Mouse (Mus musculus) limb, embryonic 14.5 days (tissue): ENCODE results near the gene Gm49380. TPM values are rescaled to one million over a fixed set of nuclear protein-coding genes. Genes with fewer than 3 reads are reported as not detected.

ENCODE experiments used
- ATAC-seq: fragments of 200-750 bp; cut with Nextera tagmentation; 2 replicates; pipeline ENCODE4 v1.8.0; 2017; ENCODE audit warnings: low read depth, moderate number of reproducible peaks, moderate TSS enrichment; ENCODE audit not compliant: low FRiP score
- DNase-seq: peaks from one replicate; pipeline ENCODE4 v3.0.0-alpha.2; 2015; ENCODE audit warnings: low spot score
- H3K27ac ChIP-seq: fragments of 300-500 bp; sonication (generic); replicated peaks from 2 replicates; pipeline ENCODE4 v1.5.1; 2014; ENCODE audit warnings: low read depth, mild to moderate bottlenecking, low read length, moderate library complexity, mixed read lengths
- H3K27me3 ChIP-seq: fragments of 300-500 bp; sonication (generic); 2 replicates; pipeline ENCODE4 v1.6.1; 2014; ENCODE audit warnings: low read length, mixed read lengths; ENCODE audit not compliant: control insufficient read depth, insufficient read depth
- H3K36me3 ChIP-seq: fragments of 300-500 bp; sonication (generic); 2 replicates; pipeline ENCODE4 v1.6.1; 2014; ENCODE audit warnings: mild to moderate bottlenecking, low read length, moderate library complexity, mixed read lengths; ENCODE audit not compliant: control insufficient read depth, insufficient read depth
- H3K4me1 ChIP-seq: fragments of 300-500 bp; sonication (generic); 2 replicates; pipeline ENCODE4 v1.6.1; 2014; ENCODE audit warnings: antibody characterized with exemption, low read length, mixed read lengths; ENCODE audit not compliant: control insufficient read depth, insufficient read depth
- H3K4me2 ChIP-seq: fragments of 300-500 bp; sonication (generic); replicated peaks from 2 replicates; pipeline ENCODE4 v1.6.1; 2014; ENCODE audit warnings: low read depth, mild to moderate bottlenecking, low read length, moderate library complexity; ENCODE audit not compliant: severe bottlenecking
- H3K4me3 ChIP-seq: fragments of 300-500 bp; sonication (generic); replicated peaks from 2 replicates; pipeline ENCODE4 v1.5.1; 2014; ENCODE audit warnings: low read length
- H3K9ac ChIP-seq: fragments of 300-500 bp; sonication (generic); 2 replicates; pipeline ENCODE4 v1.6.1; 2014; ENCODE audit warnings: mild to moderate bottlenecking, low read depth, low read length, moderate library complexity; ENCODE audit not compliant: severe bottlenecking
- H3K9me3 ChIP-seq: fragments of 300-500 bp; sonication (generic); 2 replicates; pipeline ENCODE4 v1.6.1; 2016; ENCODE audit warnings: low read length; ENCODE audit not compliant: control insufficient read depth
- POLR2A ChIP-seq: fragments of 200-500 bp; IDR thresholded peaks from 2 replicates; pipeline ENCODE4 v1.8.0; 2012; ENCODE audit warnings: inconsistent platforms, mild to moderate bottlenecking, moderate library complexity, borderline replicate concordance; ENCODE audit not compliant: insufficient read depth, insufficient read length; ENCODE audit errors: extremely low read depth
- WGBS: fragments of 180-500 bp; shearing (Covaris S2); extraction: QIAGEN DNeasy Blood & Tissue Kit; methylation state at CpG from one replicate; pipeline ENCODE4 v1.1.7; 2014; 5-methylcytosine and 5-hydroxymethylcytosine counted together
- polyA plus RNA-seq, 2 experiments: library from polyadenylated mRNA; depleted of rRNA in 1 of 2; stranded (reverse) in 1 of 2; unstranded in 1 of 2; fragments of >200 nt; fragmentation: Nextera tagmentation in 1 of 2; extraction: Ambion mirVana in 1 of 2; gene quantifications; 2 replicates each; pipeline versions ENCODE4 v1.2.1 to v1.2.3; 2012 to 2014

Gm49380 gene
- polyA plus RNA-seq, 2 experiments = 0.23 to 0.49 TPM

DNA sequence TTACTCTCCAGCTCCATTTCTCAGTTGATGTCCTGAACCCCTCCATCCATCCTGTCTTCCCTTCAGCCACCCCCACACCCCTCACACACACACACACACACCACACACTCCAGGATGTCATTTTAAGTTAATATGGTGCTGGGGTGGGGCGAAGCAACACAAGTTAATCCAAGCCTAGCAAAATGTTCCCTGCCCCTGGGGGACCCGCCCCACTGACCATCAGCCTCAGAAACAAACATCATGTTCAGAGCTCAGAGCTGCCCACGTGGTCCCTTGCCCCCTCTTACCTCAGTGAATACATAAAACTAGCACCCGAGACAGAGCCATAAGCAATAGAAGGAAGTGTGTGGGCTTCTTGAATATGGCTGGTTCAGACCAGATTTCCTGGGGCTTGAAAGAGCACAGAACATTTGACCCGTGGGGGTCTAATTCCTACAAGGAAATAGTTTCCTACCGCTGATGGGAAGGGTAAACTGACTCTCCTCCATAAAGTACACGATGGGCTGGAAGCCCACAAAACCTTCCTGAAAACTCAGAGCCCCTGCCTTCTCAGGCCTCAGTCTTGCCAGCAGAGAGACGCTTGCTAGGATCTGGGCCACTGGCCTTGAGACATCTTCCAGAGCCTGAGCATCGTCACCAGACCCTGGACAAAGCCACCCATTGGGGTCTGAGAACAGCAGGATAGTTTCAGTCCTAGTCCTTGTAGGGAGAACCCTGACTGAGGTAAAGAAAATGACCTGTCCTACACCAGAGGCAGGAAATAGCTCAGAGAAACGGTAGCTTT is 33.1 kb downstream of the Gm49380 start:
- Histone ChIP-seq H3K4me3 (no peak overlapping the region), H3K9me3 (no peaks in the 10 kb centered on the region), H3K9ac (no peak overlapping the region), H3K4me2 (no peak overlapping the region), H3K36me3 (no peaks in the 10 kb centered on the region), H3K4me1 (peaks cover 36% of the 10 kb centered on the region), H3K27ac (no peak overlapping the region), H3K27me3 (peaks cover 14% of the 10 kb centered on the region)
- 54% methylated on average over 10 of the region's 10 CpGs for WGBS
- no peak for ATAC-seq
- no peak for TF ChIP-seq POLR2A
- no peak for DNase-seq

DNA sequence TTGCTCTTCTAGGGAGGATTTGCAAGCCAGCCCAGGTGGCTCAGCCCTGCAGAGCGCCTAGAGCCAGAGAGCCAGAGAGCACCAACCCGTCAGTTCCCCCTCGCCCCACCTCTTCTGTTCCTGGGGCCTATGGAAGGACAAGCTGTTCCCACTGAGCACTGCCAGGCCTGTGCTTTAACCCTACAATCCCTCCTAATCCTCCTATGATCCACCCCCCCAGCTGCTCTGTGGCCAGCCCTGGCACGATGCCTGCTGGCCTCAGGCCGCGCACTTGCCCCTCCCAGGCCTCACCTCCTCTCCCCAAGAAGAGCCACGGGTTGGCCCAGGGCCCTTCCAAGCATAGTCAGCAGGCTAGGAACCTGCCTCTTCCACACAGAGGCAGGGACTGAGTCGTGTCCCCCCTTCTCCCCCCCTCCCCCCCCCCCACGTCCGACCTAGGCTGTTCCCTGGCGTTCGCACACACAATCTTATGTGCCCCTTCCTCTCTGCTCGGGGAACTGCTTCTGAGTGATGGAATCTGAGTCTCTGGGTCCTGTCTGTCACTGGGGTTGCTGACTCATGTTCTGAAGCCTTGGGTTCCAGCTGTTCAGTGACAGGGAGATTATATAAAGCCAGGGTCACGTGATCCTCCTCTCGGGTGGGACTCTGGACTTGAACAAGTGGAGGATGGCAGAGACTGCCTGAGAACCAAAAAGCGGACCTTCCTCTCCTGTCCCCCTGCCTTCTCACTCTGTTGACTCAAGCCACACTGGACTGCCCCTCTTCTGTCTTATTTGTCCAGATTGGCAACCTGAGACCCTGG is 34.1 kb downstream of the Gm49380 start:
- WGBS = 37% methylated on average over 13 of the region's 16 CpGs
- Histone ChIP-seq H3K4me3 (no peak overlapping the region), H3K27ac (no peak overlapping the region), H3K9me3 (no peaks in the 10 kb centered on the region), H3K36me3 (no peaks in the 10 kb centered on the region), H3K27me3 (peaks cover 12% of the 10 kb centered on the region), H3K4me2 (no peak overlapping the region), H3K9ac (no peak overlapping the region; the same call in 1 of the 2 replicates), H3K4me1 (peaks cover 28% of the 10 kb centered on the region)
- peak; percentile 72 for DNase-seq
- ATAC-seq = peak; percentile 75
- no peak for TF ChIP-seq POLR2A

DNA sequence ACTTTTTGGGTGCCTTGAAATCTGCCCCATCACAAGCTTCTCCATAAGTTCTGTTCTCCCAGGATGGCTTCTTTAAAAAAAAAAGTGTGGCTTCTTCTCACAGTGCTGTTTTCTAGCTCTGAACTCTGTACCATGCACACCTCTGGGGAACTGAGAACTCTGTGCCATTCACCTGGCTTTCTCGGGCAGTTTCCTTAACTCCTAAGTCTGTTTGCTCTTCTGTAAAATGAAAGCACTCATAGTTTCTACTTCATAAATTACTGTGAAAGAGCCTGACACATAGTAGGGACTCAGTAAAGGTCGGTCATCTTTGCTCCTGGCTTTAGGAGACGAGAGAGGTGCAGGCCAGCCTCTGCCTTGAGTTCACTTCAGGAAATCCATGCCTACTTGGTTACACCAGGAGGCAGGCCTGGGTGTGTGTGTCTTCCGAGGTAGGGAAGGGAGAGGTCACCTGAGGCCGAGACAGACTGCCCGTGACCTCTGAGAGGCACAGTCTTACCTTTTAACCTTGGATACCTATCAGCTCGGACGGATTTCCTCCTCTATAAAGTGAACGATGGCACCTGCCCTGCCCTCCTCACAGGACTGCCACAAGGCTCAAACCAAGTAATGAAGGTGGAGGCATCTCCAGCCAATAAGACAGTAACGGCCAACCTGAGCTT is 35.0 kb downstream of the Gm49380 start:
- H3K4me2 ChIP-seq = no peak overlapping the region
- peaks cover 3% of the 10 kb centered on the region; the same call in 1 of the 2 replicates for H3K27me3 ChIP-seq
- no peak overlapping the region for H3K9ac ChIP-seq
- H3K36me3 ChIP-seq = no peaks in the 10 kb centered on the region
- peaks cover 21% of the 10 kb centered on the region for H3K4me1 ChIP-seq
- WGBS = 80% methylated on average over 10 of the region's 10 CpGs
- no peak for ATAC-seq
- no peak for DNase-seq
- no peak overlapping the region for H3K4me3 ChIP-seq
- no peak overlapping the region for H3K27ac ChIP-seq
- TF ChIP-seq POLR2A = no peak
- H3K9me3 ChIP-seq = no peaks in the 10 kb centered on the region

DNA sequence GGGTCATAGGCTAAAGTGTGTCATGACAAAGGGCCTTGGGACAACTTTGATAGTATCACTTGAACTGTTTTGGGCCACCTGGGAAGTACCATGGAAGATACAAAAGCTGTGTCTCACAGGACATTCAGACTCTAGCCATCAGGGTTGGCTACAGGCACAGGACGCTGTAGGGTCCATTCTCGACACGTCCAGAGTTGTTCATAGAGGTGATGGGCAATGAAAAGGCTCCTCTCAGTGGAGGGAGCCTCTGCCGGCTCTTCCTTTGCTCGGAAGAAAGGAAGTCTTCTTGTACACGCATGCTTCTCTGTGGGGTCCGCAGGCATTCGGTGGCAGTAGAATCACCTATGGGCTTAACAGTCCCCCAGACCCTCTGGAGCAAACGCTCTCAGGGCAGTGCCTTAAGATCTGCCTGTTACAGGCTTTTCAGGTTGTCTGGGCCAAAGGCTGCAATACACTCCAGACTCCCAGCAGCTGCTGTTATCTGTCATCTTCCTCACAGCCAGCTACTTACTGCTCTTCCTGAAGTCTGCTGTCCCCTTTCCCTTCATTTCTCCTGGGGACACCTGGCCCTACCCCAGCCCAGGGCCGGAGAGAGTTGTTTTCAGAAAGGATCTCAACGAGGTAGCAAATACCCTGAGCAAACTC is 35.9 kb downstream of the Gm49380 start:
- H3K4me2 ChIP-seq = no peak overlapping the region
- no peak overlapping the region for H3K9ac ChIP-seq
- H3K9me3 ChIP-seq = no peaks in the 10 kb centered on the region
- WGBS = 82% methylated on average over 11 of the region's 11 CpGs
- ATAC-seq = no peak
- no peak overlapping the region for H3K27ac ChIP-seq
- H3K36me3 ChIP-seq = no peaks in the 10 kb centered on the region
- no peaks in the 10 kb centered on the region for H3K27me3 ChIP-seq
- H3K4me1 ChIP-seq = peaks cover 21% of the 10 kb centered on the region
- no peak for TF ChIP-seq POLR2A
- no peak overlapping the region for H3K4me3 ChIP-seq
- DNase-seq = no peak

DNA sequence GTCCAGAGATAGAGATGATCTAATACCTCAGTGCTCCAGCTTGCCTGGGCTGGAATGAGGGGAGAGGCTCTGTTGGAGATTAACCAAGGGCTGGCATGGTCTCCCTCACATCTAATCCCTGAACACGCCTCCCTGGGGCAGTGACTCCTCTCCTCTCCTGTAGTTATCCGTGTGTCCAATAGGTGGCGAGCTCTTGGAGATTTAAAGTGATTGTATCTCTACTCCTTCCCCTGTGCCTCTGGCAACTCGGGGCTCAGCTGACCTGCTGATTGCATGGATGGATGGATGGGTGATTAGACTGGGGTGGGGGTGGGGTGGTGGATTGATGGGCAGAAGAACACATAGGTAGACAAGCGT is 36.6 kb downstream of the Gm49380 start:
- Histone ChIP-seq H3K4me3 (no peak overlapping the region), H3K4me1 (peaks cover 17% of the 10 kb centered on the region), H3K9me3 (no peaks in the 10 kb centered on the region), H3K27ac (no peak overlapping the region), H3K9ac (no peak overlapping the region), H3K36me3 (no peaks in the 10 kb centered on the region), H3K27me3 (no peaks in the 10 kb centered on the region), H3K4me2 (no peak overlapping the region)
- WGBS = 26% methylated on average over 5 of the region's 5 CpGs
- no peak for ATAC-seq
- TF ChIP-seq POLR2A = no peak
- peak; percentile 53 for DNase-seq
